8 mouse cellular contexts compared by ENCODE assay signal in genomic region chr15:27659592-27660244, GRCm38 (mm10). TPM values are rescaled to one million over a fixed set of nuclear protein-coding genes. Genes with fewer than 3 reads are reported as not detected.
DNase-seq lines count a peak whose midpoint lies in the region; ATAC-seq and TF ChIP-seq lines count a peak whose summit lies in the region.

No protein-coding gene starts in this region.

- intact Hi-C loops in gastrocnemius, postnatal 14 days (cut with DNase I; ENCODE audit: low total_unique reads) = loop anchor here (5.0 to 10.0 kb wide), 2 partner anchors 53 to 185 kb away; no protein-coding TSS in a partner anchor
- intact Hi-C loops in left cerebral cortex, postnatal 25 days (cut with DNase I) = loop anchor here (1.0 to 10.0 kb wide), 2 partner anchors 56 to 195 kb away; no protein-coding TSS in a partner anchor

- no peak overlapping the region for H3K4me3 ChIP-seq in heart, embryonic 12.5 days
- H3K4me3 ChIP-seq in intestine, postnatal 0 days (ENCODE audit: low read depth, low read length) = no peak overlapping the region
- H3K4me3 ChIP-seq in midbrain, embryonic 13.5 days (replicated peaks) = no peak overlapping the region
- H3K4me3 ChIP-seq in small intestine, adult 2 months (ENCODE audit: low read depth, low read length) = no peak overlapping the region

- TF ChIP-seq CTCF in intestine, postnatal 0 days (IDR thresholded peaks at IDR 0.05; ENCODE audit: low read depth) = peak; percentile 92
- TF ChIP-seq CTCF in small intestine, adult 2 months (IDR thresholded peaks at IDR 0.05; ENCODE audit: extremely low read depth, insufficient read length, insufficient replicate concordance, low read depth, low read length) = peak; percentile 93

- 29% methylated on average over 17 of the region's 17 CpGs for WGBS in heart, embryonic 12.5 days
- 33% methylated on average over 17 of the region's 17 CpGs for WGBS in intestine, postnatal 0 days
- WGBS in midbrain, embryonic 13.5 days = 43% methylated on average over 17 of the region's 17 CpGs
- WGBS in small intestine, adult 2 months = 31% methylated on average over 17 of the region's 17 CpGs

- H3K27me3 ChIP-seq in heart, embryonic 12.5 days (replicated peaks) = 0 out of 2 replicates have a peak, but pooled peaks cover 7% of the 10 kb centered on the region
- no peaks in the 10 kb centered on the region for H3K27me3 ChIP-seq in intestine, postnatal 0 days (replicated peaks; ENCODE audit: control insufficient read depth, insufficient read depth, low read length)
- 0 out of 2 replicates have a peak, but pooled peaks cover 5% of the 10 kb centered on the region for H3K27me3 ChIP-seq in midbrain, embryonic 13.5 days
- no peaks in the 10 kb centered on the region for H3K27me3 ChIP-seq in small intestine, adult 2 months (ENCODE audit: control insufficient read depth, insufficient read depth, low read length)

- no peaks in the 10 kb centered on the region for H3K36me3 ChIP-seq in heart, embryonic 12.5 days
- no peaks in the 10 kb centered on the region for H3K36me3 ChIP-seq in intestine, postnatal 0 days (ENCODE audit: control insufficient read depth, insufficient read depth)
- no peaks in the 10 kb centered on the region for H3K36me3 ChIP-seq in midbrain, embryonic 13.5 days
- H3K36me3 ChIP-seq in small intestine, adult 2 months (ENCODE audit: control insufficient read depth, insufficient read depth, low read length) = no peaks in the 10 kb centered on the region

- DNase-seq in heart, adult 11 months = peak; percentile 97
- DNase-seq in embryo, embryonic 10 days (ENCODE audit: low spot score) = peak; percentile 93
- DNase-seq in gastrocnemius, postnatal 14 days = peak; percentile 88
- peak; percentile 90 to 93 for DNase-seq in left cerebral cortex, postnatal 25 days (ENCODE audit: low spot score in 2 of 2)

- H3K4me1 ChIP-seq in heart, embryonic 12.5 days (replicated peaks) = no peaks in the 10 kb centered on the region
- no peaks in the 10 kb centered on the region for H3K4me1 ChIP-seq in intestine, postnatal 0 days (replicated peaks; ENCODE audit: control insufficient read depth, insufficient read depth, low read length)
- no peaks in the 10 kb centered on the region for H3K4me1 ChIP-seq in midbrain, embryonic 13.5 days (replicated peaks)
- no peaks in the 10 kb centered on the region for H3K4me1 ChIP-seq in small intestine, adult 2 months (ENCODE audit: control insufficient read depth, insufficient read depth, insufficient read length, low read length)

- no peak for ATAC-seq in heart, embryonic 12.5 days (ENCODE audit: insufficient number of reproducible peaks, low FRiP score)
- ATAC-seq in intestine, postnatal 0 days = 0 out of 2 replicates have a peak, but pooled peaks have one; percentile 2
- ATAC-seq in midbrain, embryonic 13.5 days = peak; percentile 58

- H3K27ac ChIP-seq in heart, embryonic 12.5 days (ENCODE audit: poor library complexity, severe bottlenecking) = no peak overlapping the region
- no peak overlapping the region for H3K27ac ChIP-seq in intestine, postnatal 0 days (ENCODE audit: low read depth, low read length)
- no peak overlapping the region for H3K27ac ChIP-seq in midbrain, embryonic 13.5 days
- no peak overlapping the region for H3K27ac ChIP-seq in small intestine, adult 2 months (ENCODE audit: insufficient read depth, low read depth, low read length)

- no peak overlapping the region for H3K9ac ChIP-seq in heart, embryonic 12.5 days
- H3K9ac ChIP-seq in intestine, postnatal 0 days (ENCODE audit: low read depth, low read length) = no peak overlapping the region
- H3K9ac ChIP-seq in midbrain, embryonic 13.5 days (replicated peaks) = no peak overlapping the region

- H3K4me2 ChIP-seq in heart, embryonic 12.5 days = no peak overlapping the region
- H3K4me2 ChIP-seq in intestine, postnatal 0 days (replicated peaks; ENCODE audit: low read depth) = no peak overlapping the region
- H3K4me2 ChIP-seq in midbrain, embryonic 13.5 days (replicated peaks) = no peak overlapping the region

- no peak for TF ChIP-seq POLR2A in small intestine, adult 2 months (IDR thresholded peaks at IDR 0.05; ENCODE audit: low read depth, low read length)

- H3K9me3 ChIP-seq in heart, embryonic 12.5 days (replicated peaks) = 0 out of 2 replicates have a peak, but pooled peaks cover 8% of the 10 kb centered on the region
- no peaks in the 10 kb centered on the region for H3K9me3 ChIP-seq in intestine, postnatal 0 days (ENCODE audit: control insufficient read depth)
- H3K9me3 ChIP-seq in midbrain, embryonic 13.5 days = no peaks in the 10 kb centered on the region

RNA-seq across cellular contexts. Expression of gene Otulinl, which starts 21.7 kb away (rescaled TPM):
- 3.5 and 3.6 TPM in 2 replicates for polyA plus RNA-seq in heart, embryonic 12.5 days (2016; fragmentation: Nextera tagmentation; extraction: Ambion mirVana)
- total RNA-seq in gastrocnemius, postnatal 14 days (2021) = 1 to 10 TPM in 1 of 2 experiments, under 1 TPM in 1; 0.98 to 1.7 TPM
- polyA plus RNA-seq in intestine, postnatal 0 days (2015; fragmentation: Nextera tagmentation; extraction: Ambion mirVana) = 8.9 and 9.0 TPM in 2 replicates
- total RNA-seq in left cerebral cortex, postnatal 25 days (2021) = 10 to 100 TPM; 32.3 to 38.7 TPM
- 6.5 and 8.2 TPM in 2 replicates for polyA plus RNA-seq in midbrain, embryonic 13.5 days (2015; fragmentation: Nextera tagmentation; extraction: Ambion mirVana)
- polyA plus RNA-seq in small intestine, adult 2 months (2012; rRNA removed) = 1.8 and 3.0 TPM in 2 replicates

RNA-seq across cellular contexts. Expression of gene Otulin, which starts 29.2 kb away (rescaled TPM):
- 26.2 and 27.4 TPM in 2 replicates for polyA plus RNA-seq in heart, embryonic 12.5 days (2016; fragmentation: Nextera tagmentation; extraction: Ambion mirVana)
- total RNA-seq in gastrocnemius, postnatal 14 days (2021) = 10 to 100 TPM; 14.9 to 17.4 TPM
- polyA plus RNA-seq in intestine, postnatal 0 days (2015; fragmentation: Nextera tagmentation; extraction: Ambion mirVana) = 29.9 and 30.8 TPM in 2 replicates
- 10 to 100 TPM; 21.2 to 23.3 TPM for total RNA-seq in left cerebral cortex, postnatal 25 days (2021)
- 20.4 and 24.3 TPM in 2 replicates for polyA plus RNA-seq in midbrain, embryonic 13.5 days (2015; fragmentation: Nextera tagmentation; extraction: Ambion mirVana)
- polyA plus RNA-seq in small intestine, adult 2 months (2012; rRNA removed) = 14.4 and 31.8 TPM in 2 replicates
